Mouse (Mus musculus): Measurements from ENCODE around the gene Spred3. TPM values are rescaled to one million over a fixed set of nuclear protein-coding genes. Genes with fewer than 3 reads are reported as not detected.
A peak's percentile ranks its signal among the peaks of the same experiment; 100 is the strongest.
"Not testable (repeated sequence)": the region's sequence is repeated elsewhere in the genome, so short reads cannot be mapped to it uniquely, and the experiment has no call there.

Spred3 gene
- total and polyA plus RNA-seq, 2 experiments from 2014 or later: 1.00 to 4.7 TPM

GRCm38 (mm10) chr7:29144006-29144405 is 26.2 kb downstream of the Spred3 start:
- no peak for TF ChIP-seq CTCF (IDR thresholded peaks at IDR 0.05; ENCODE audit: low read depth)
- TF ChIP-seq EP300 (IDR thresholded peaks at IDR 0.05; ENCODE audit: low read depth): no peak
- Histone ChIP-seq H3K4me2 (ENCODE audit: low read depth, low read length) (no peak overlapping the region), H3K36me3 (replicated peaks; ENCODE audit: control insufficient read depth, insufficient read depth, low read length) (no peaks in the 10 kb centered on the region), H3K4me1 (ENCODE audit: control insufficient read depth, insufficient read depth) (no peaks in the 10 kb centered on the region), H3K9me3 (replicated peaks; ENCODE audit: control insufficient read depth, low read length) (no peaks in the 10 kb centered on the region), H3K27me3 (ENCODE audit: control insufficient read depth, insufficient read depth, low read length) (no peaks in the 10 kb centered on the region), H3K27ac (ENCODE audit: low read depth) (no peak overlapping the region), H3K4me3 (ENCODE audit: low read depth, low read length) (no peak overlapping the region), H3K9ac (replicated peaks; ENCODE audit: low read depth, low read length) (no peak overlapping the region)
- 78% methylated on average over 4 of the region's 4 CpGs for WGBS
- DNase-seq (ENCODE audit: low spot score) (no peak), ATAC-seq (ENCODE audit: insufficient read depth, low read depth) (no peak)

- WGBS: 80% methylated on average over 8 of the region's 8 CpGs
- no peak overlapping the region for H3K4me3 ChIP-seq (ENCODE audit: low read depth, low read length)
- no peaks in the 10 kb centered on the region for H3K9me3 ChIP-seq (replicated peaks; ENCODE audit: control insufficient read depth, low read length)
- H3K9ac ChIP-seq (replicated peaks; ENCODE audit: low read depth, low read length): no peak overlapping the region
- no peaks in the 10 kb centered on the region for H3K4me1 ChIP-seq (ENCODE audit: control insufficient read depth, insufficient read depth)
- TF ChIP-seq EP300 (IDR thresholded peaks at IDR 0.05; ENCODE audit: low read depth): no peak
- no peak for TF ChIP-seq CTCF (IDR thresholded peaks at IDR 0.05; ENCODE audit: low read depth)
- no peak overlapping the region for H3K4me2 ChIP-seq (ENCODE audit: low read depth, low read length)
- no peak overlapping the region for H3K27ac ChIP-seq (ENCODE audit: low read depth)
- ATAC-seq (ENCODE audit: insufficient read depth, low read depth) (no peak), DNase-seq (ENCODE audit: low spot score) (no peak)
- H3K36me3 ChIP-seq (replicated peaks; ENCODE audit: control insufficient read depth, insufficient read depth, low read length): no peaks in the 10 kb centered on the region
- H3K27me3 ChIP-seq (ENCODE audit: control insufficient read depth, insufficient read depth, low read length): no peaks in the 10 kb centered on the region
These were observed 28.8 kb downstream of the Spred3 start for GRCm38 (mm10) chr7:29141416-29141815.

GRCm38 (mm10) chr7:29139237-29139636 is 31.0 kb downstream of the Spred3 start:
- not testable (repeated sequence) for H3K9ac ChIP-seq (replicated peaks; ENCODE audit: low read depth, low read length); H3K27me3 ChIP-seq (ENCODE audit: control insufficient read depth, insufficient read depth, low read length); ATAC-seq (ENCODE audit: insufficient read depth, low read depth); H3K36me3 ChIP-seq (replicated peaks; ENCODE audit: control insufficient read depth, insufficient read depth, low read length); H3K27ac ChIP-seq (ENCODE audit: low read depth); H3K9me3 ChIP-seq (replicated peaks; ENCODE audit: control insufficient read depth, low read length); H3K4me2 ChIP-seq (ENCODE audit: low read depth, low read length); H3K4me3 ChIP-seq (ENCODE audit: low read depth, low read length); H3K4me1 ChIP-seq (ENCODE audit: control insufficient read depth, insufficient read depth); DNase-seq (ENCODE audit: low spot score)
- WGBS: 86% methylated on average over 3 of the region's 4 CpGs

GRCm38 (mm10) chr7:29137429-29137828 is 32.8 kb downstream of the Spred3 start:
- TF ChIP-seq EP300 (IDR thresholded peaks at IDR 0.05; ENCODE audit: low read depth) (no peak), CTCF (IDR thresholded peaks at IDR 0.05; ENCODE audit: low read depth) (no peak)
- no peak for DNase-seq (ENCODE audit: low spot score)
- Histone ChIP-seq H3K4me1 (ENCODE audit: control insufficient read depth, insufficient read depth) (no peaks in the 10 kb centered on the region), H3K27me3 (ENCODE audit: control insufficient read depth, insufficient read depth, low read length) (peaks cover 8% of the 10 kb centered on the region), H3K9me3 (replicated peaks; ENCODE audit: control insufficient read depth, low read length) (no peaks in the 10 kb centered on the region), H3K36me3 (replicated peaks; ENCODE audit: control insufficient read depth, insufficient read depth, low read length) (no peaks in the 10 kb centered on the region), H3K4me2 (ENCODE audit: low read depth, low read length) (no peak overlapping the region), H3K9ac (replicated peaks; ENCODE audit: low read depth, low read length) (no peak overlapping the region), H3K4me3 (ENCODE audit: low read depth, low read length) (no peak overlapping the region), H3K27ac (ENCODE audit: low read depth) (no peak overlapping the region)
- no peak for ATAC-seq (ENCODE audit: insufficient read depth, low read depth)
- 27% methylated on average over 16 of the region's 16 CpGs for WGBS

GRCm38 (mm10) chr7:29134693-29135386 is 35.4 kb downstream of the Spred3 start, which contains the start of gene Rasgrp4:
Gene Rasgrp4, plus strand, starts transcription at chr7:29134851.
- no peaks in the 10 kb centered on the region for H3K9me3 ChIP-seq (replicated peaks; ENCODE audit: control insufficient read depth, low read length)
- under 1% methylated on average over 16 of the region's 20 CpGs for WGBS
- H3K4me3 ChIP-seq (ENCODE audit: low read depth, low read length): peak within 1 kb of the TSS; percentile 31; the same call in 1 of the 2 replicates
- no peak for ATAC-seq (ENCODE audit: insufficient read depth, low read depth)
- TF ChIP-seq CTCF (IDR thresholded peaks at IDR 0.05; ENCODE audit: low read depth): no peak
- TF ChIP-seq EP300 (IDR thresholded peaks at IDR 0.05; ENCODE audit: low read depth): no peak
- H3K4me1 ChIP-seq (ENCODE audit: control insufficient read depth, insufficient read depth): no peaks in the 10 kb centered on the region
- H3K4me2 ChIP-seq (ENCODE audit: low read depth, low read length): peak within 1 kb of the TSS; percentile 46
- H3K27me3 ChIP-seq (ENCODE audit: control insufficient read depth, insufficient read depth, low read length): peaks cover 8% of the 10 kb centered on the region
- H3K27ac ChIP-seq (ENCODE audit: low read depth): no peak within 1 kb of the TSS
- no peaks in the 10 kb centered on the region for H3K36me3 ChIP-seq (replicated peaks; ENCODE audit: control insufficient read depth, insufficient read depth, low read length)
- no peak within 1 kb of the TSS for H3K9ac ChIP-seq (replicated peaks; ENCODE audit: low read depth, low read length)
- DNase-seq (ENCODE audit: low spot score): no peak

GRCm38 (mm10) chr7:29134230-29134629 is 36.0 kb downstream of the Spred3 start:
- TF ChIP-seq CTCF (IDR thresholded peaks at IDR 0.05; ENCODE audit: low read depth) (no peak), EP300 (IDR thresholded peaks at IDR 0.05; ENCODE audit: low read depth) (no peak)
- Histone ChIP-seq H3K27ac (ENCODE audit: low read depth) (no peak overlapping the region), H3K9ac (replicated peaks; ENCODE audit: low read depth, low read length) (no peak overlapping the region), H3K4me1 (ENCODE audit: control insufficient read depth, insufficient read depth) (no peaks in the 10 kb centered on the region), H3K36me3 (replicated peaks; ENCODE audit: control insufficient read depth, insufficient read depth, low read length) (no peaks in the 10 kb centered on the region), H3K9me3 (replicated peaks; ENCODE audit: control insufficient read depth, low read length) (no peaks in the 10 kb centered on the region), H3K4me2 (ENCODE audit: low read depth, low read length) (peak overlapping the region; percentile 46; the same call in 1 of the 2 replicates), H3K27me3 (ENCODE audit: control insufficient read depth, insufficient read depth, low read length) (peaks cover 8% of the 10 kb centered on the region), H3K4me3 (ENCODE audit: low read depth, low read length) (no peak overlapping the region)
- ATAC-seq (ENCODE audit: insufficient read depth, low read depth): no peak
- no peak for DNase-seq (ENCODE audit: low spot score)
- 7% methylated on average over 4 of the region's 4 CpGs for WGBS

Data from heart, postnatal 0 days (tissue).